Mouse (Mus musculus) bone marrow, adult 2 months (tissue): ENCODE results near the gene Sec14l4.
"Not testable (repeated sequence)": the region's sequence is repeated elsewhere in the genome, so short reads cannot be mapped to it uniquely, and the experiment has no call there.

Experiments
- CTCF ChIP-seq: fragments of 200-500 bp; IDR thresholded peaks from 2 replicates; pipeline ENCODE4 v1.5.1; 2011; ENCODE audit warnings: low read length, control low read depth; ENCODE audit not compliant: control insufficient read depth, insufficient read depth
- POLR2A ChIP-seq: fragments of 200-500 bp; IDR thresholded peaks from 2 replicates; pipeline ENCODE4 v1.6.1; 2011; ENCODE audit warnings: low read depth, mild to moderate bottlenecking, control low read depth, low read length, borderline replicate concordance; ENCODE audit not compliant: control insufficient read depth

DNA sequence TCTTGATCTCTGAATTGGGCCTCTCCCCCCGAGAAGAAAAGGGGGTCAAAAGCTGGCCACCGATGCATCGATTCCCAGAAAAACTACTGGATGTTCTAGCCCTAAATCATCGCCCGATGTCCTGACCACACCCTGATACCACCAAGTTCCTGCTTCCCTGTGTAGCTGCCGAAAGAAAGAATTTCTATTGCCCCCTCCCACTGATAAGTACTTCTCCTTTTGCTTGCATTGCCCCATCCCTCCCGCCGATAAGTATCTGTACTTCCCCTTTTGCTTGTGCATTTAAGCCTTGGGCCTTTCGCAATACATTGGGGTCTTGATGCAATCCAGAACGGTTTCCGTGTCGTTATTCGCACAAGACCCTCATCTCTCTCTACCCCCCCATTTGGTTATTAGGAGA lies 9.2 kb upstream of the Sec14l4 start:
- TF ChIP-seq CTCF, POLR2A: not testable (repeated sequence)
